Mouse (Mus musculus): ENCODE measurements around the gene Ppp4r1.

The Ppp4r1 gene

GRCm38 (mm10) chr17:65782551-65783141 is at the start of gene Ppp4r1:
Ppp4r1 (plus strand) TSS chr17:65782573.
- peak; percentile 87 for DNase-seq

GRCm38 (mm10) chr17:65732666-65733065 is 49.7 kb upstream of the Ppp4r1 start:
- DNase-seq, result no peak

- DNase-seq, result no peak
Measured at GRCm38 (mm10) chr17:65735088-65735487, 47.3 kb upstream of the Ppp4r1 start.

- DNase-seq, result no peak
Measured at GRCm38 (mm10) chr17:65737175-65737574, 45.2 kb upstream of the Ppp4r1 start.

- no peak for DNase-seq
Measured at GRCm38 (mm10) chr17:65737622-65738021, 44.8 kb upstream of the Ppp4r1 start.

GRCm38 (mm10) chr17:65739874-65740725 is 42.3 kb upstream of the Ppp4r1 start:
- no peak for DNase-seq

- DNase-seq, result no peak
Measured at GRCm38 (mm10) chr17:65741565-65741964, 40.8 kb upstream of the Ppp4r1 start.

GRCm38 (mm10) chr17:65742245-65742905 is 40.0 kb upstream of the Ppp4r1 start:
- DNase-seq, result no peak

- no peak for DNase-seq
Measured at GRCm38 (mm10) chr17:65742969-65743368, 39.4 kb upstream of the Ppp4r1 start.

GRCm38 (mm10) chr17:65743664-65744330 is 38.6 kb upstream of the Ppp4r1 start:
- DNase-seq, result no peak

GRCm38 (mm10) chr17:65746314-65746713 is 36.1 kb upstream of the Ppp4r1 start:
- DNase-seq, result no peak

GRCm38 (mm10) chr17:65748997-65749396 is 33.4 kb upstream of the Ppp4r1 start:
- DNase-seq, result no peak

GRCm38 (mm10) chr17:65749803-65750202 is 32.6 kb upstream of the Ppp4r1 start:
- no peak for DNase-seq

- no peak for DNase-seq
Measured at GRCm38 (mm10) chr17:65750301-65750700, 32.1 kb upstream of the Ppp4r1 start.

- no peak for DNase-seq
Measured at GRCm38 (mm10) chr17:65753130-65753529, 29.2 kb upstream of the Ppp4r1 start.

- no peak for DNase-seq
Measured at GRCm38 (mm10) chr17:65755857-65756256, 26.5 kb upstream of the Ppp4r1 start.

- DNase-seq, result no peak
Measured at GRCm38 (mm10) chr17:65757150-65757549, 25.2 kb upstream of the Ppp4r1 start.

- DNase-seq, result no peak
Measured at GRCm38 (mm10) chr17:65763221-65763620, 19.2 kb upstream of the Ppp4r1 start.

GRCm38 (mm10) chr17:65768486-65768885 is 13.9 kb upstream of the Ppp4r1 start:
- no peak for DNase-seq

GRCm38 (mm10) chr17:65770982-65771915 is 11.1 kb upstream of the Ppp4r1 start:
- DNase-seq, result no peak

GRCm38 (mm10) chr17:65771951-65772934 is 10.1 kb upstream of the Ppp4r1 start, which contains the start of gene Rab31:
Rab31 (minus strand) TSS chr17:65772752.
- peak; percentile 78 for DNase-seq
